In genomic region chr7:45634946-45635681, GRCm38 (mm10) we compare ENCODE assay signal across 10 mouse cellular contexts. TPM values are rescaled to one million over a fixed set of nuclear protein-coding genes. Genes with fewer than 3 reads are reported as not detected.
DNase-seq lines count a peak whose midpoint lies in the region; ATAC-seq and TF ChIP-seq lines count a peak whose summit lies in the region.
"Had no signal": no experiment of that assay in that cellular context is flagged by ENCODE, and none has a peak within 500 bp of the region (broad histone marks: within the 10 kb centered on the region; RNA-seq: fewer than 3 reads in every experiment).

No protein-coding gene starts in this region.

- TF ChIP-seq CTCF in bone marrow, adult 2 months (IDR thresholded peaks at IDR 0.05; ENCODE audit: control insufficient read depth, insufficient read depth, low read length), result no peak

- peak overlapping the region; percentile 83 for H3K27ac ChIP-seq in bone marrow, adult 2 months (ENCODE audit: control insufficient read depth, insufficient read depth, low read depth, low read length, poor library complexity)
- H3K27ac ChIP-seq in midbrain, embryonic 15.5 days, result no peak overlapping the region
- H3K27ac ChIP-seq in midbrain, embryonic 16.5 days (ENCODE audit: low read length), result no peak overlapping the region

- peaks cover 31% of the 10 kb centered on the region for H3K27me3 ChIP-seq in megakaryocyte, embryonic 14.5 days (replicated peaks)
- peaks cover 11% of the 10 kb centered on the region; the same call in 1 of the 2 replicates for H3K27me3 ChIP-seq in midbrain, embryonic 15.5 days (replicated peaks)
- H3K27me3 ChIP-seq in midbrain, embryonic 16.5 days (ENCODE audit: control insufficient read depth, insufficient read depth, low read depth, low read length), result peaks cover 2% of the 10 kb centered on the region
- H3K27me3 ChIP-seq: Patski had no signal

- peaks cover 2% of the 10 kb centered on the region; the same call in 1 of the 2 replicates for H3K4me1 ChIP-seq in bone marrow, adult 2 months (ENCODE audit: control insufficient read depth, insufficient read depth, low read length)
- peaks cover 18% of the 10 kb centered on the region for H3K4me1 ChIP-seq in megakaryocyte, embryonic 14.5 days
- peaks cover 18% of the 10 kb centered on the region for H3K4me1 ChIP-seq in midbrain, embryonic 15.5 days
- peaks cover 8% of the 10 kb centered on the region for H3K4me1 ChIP-seq in midbrain, embryonic 16.5 days (ENCODE audit: control insufficient read depth, insufficient read depth, low read length)

- H3K36me3 ChIP-seq in megakaryocyte, embryonic 14.5 days (replicated peaks; ENCODE audit: low read length), result no peaks in the 10 kb centered on the region
- H3K36me3 ChIP-seq in midbrain, embryonic 15.5 days (replicated peaks), result peaks cover 8% of the 10 kb centered on the region; the same call in 1 of the 2 replicates
- peaks cover 13% of the 10 kb centered on the region for H3K36me3 ChIP-seq in midbrain, embryonic 16.5 days (ENCODE audit: control insufficient read depth, insufficient read depth, low read length)

- no peak overlapping the region for H3K9ac ChIP-seq in midbrain, embryonic 15.5 days
- no peak overlapping the region for H3K9ac ChIP-seq in midbrain, embryonic 16.5 days (ENCODE audit: low read depth, low read length)

- peaks cover 33% of the 10 kb centered on the region for H3K9me3 ChIP-seq in megakaryocyte, embryonic 14.5 days
- no peaks in the 10 kb centered on the region for H3K9me3 ChIP-seq in midbrain, embryonic 15.5 days
- H3K9me3 ChIP-seq in midbrain, embryonic 16.5 days (replicated peaks; ENCODE audit: control insufficient read depth, low read length, poor library complexity, severe bottlenecking), result no peaks in the 10 kb centered on the region

- H3K4me3 ChIP-seq in bone marrow, adult 2 months (replicated peaks; ENCODE audit: control insufficient read depth, low read depth, low read length), result no peak overlapping the region
- H3K4me3 ChIP-seq in megakaryocyte, embryonic 14.5 days (replicated peaks), result peak overlapping the region; percentile 21
- H3K4me3 ChIP-seq in midbrain, embryonic 15.5 days, result no peak overlapping the region
- no peak overlapping the region for H3K4me3 ChIP-seq in midbrain, embryonic 16.5 days (ENCODE audit: low read depth, low read length)

- TF ChIP-seq POLR2A in bone marrow, adult 2 months (IDR thresholded peaks at IDR 0.05; ENCODE audit: borderline replicate concordance, control insufficient read depth, low read depth, low read length), result no peak

- DNase-seq in kidney, adult 9 months, result peak; percentile 63
- DNase-seq in kidney, postnatal 25 days, result no peak
- DNase-seq in ovary, postnatal 36 days (ENCODE audit: low spot score), result no peak
- DNase-seq: right cerebral cortex, postnatal 4 days had no signal

- ATAC-seq in inflammation-experienced regulatory T-cells, adult 6 months, result peak; percentile 43
- ATAC-seq in midbrain, embryonic 15.5 days (replicated peaks), result no peak
- ATAC-seq in midbrain, embryonic 16.5 days, result no peak
- ATAC-seq: Patski had no signal

- 44% methylated on average over 11 of the region's 11 CpGs for WGBS in bone marrow, adult 2 months
- 93% methylated on average over 11 of the region's 11 CpGs for WGBS in midbrain, embryonic 15.5 days
- WGBS in midbrain, embryonic 16.5 days, result 87% methylated on average over 11 of the region's 11 CpGs

- no peak overlapping the region for H3K4me2 ChIP-seq in midbrain, embryonic 15.5 days
- no peak overlapping the region for H3K4me2 ChIP-seq in midbrain, embryonic 16.5 days (ENCODE audit: low read length)

RNA-seq across cellular contexts. Expression of gene Mamstr, which starts 4.7 kb away (rescaled TPM):
- 1.00 TPM in 1 of 2 replicates, not detected in the other for polyA plus RNA-seq in bone marrow, adult 2 months (2011; ENCODE audit: insufficient read depth, insufficient read length, low replicate concordance, missing spikeins)
- polyA plus RNA-seq in inflammation-experienced regulatory T-cells, adult 6 months (2017; shearing (Covaris generic)), result not detected
- polyA plus RNA-seq in megakaryocyte, embryonic 14.5 days (2012; ENCODE audit: insufficient read depth, low replicate concordance), result not detected in 2 replicates
- 3.6 and 3.8 TPM in 2 replicates for polyA plus RNA-seq in midbrain, embryonic 15.5 days (2015; fragmentation: Nextera tagmentation; extraction: Ambion mirVana)
- polyA plus RNA-seq in midbrain, embryonic 16.5 days (2015; fragmentation: Nextera tagmentation; extraction: Ambion mirVana), result 3.4 and 4.6 TPM in 2 replicates

RNA-seq across cellular contexts. Expression of gene Rasip1, which starts 7.8 kb away (rescaled TPM):
- polyA plus RNA-seq in bone marrow, adult 2 months (2011; ENCODE audit: insufficient read depth, insufficient read length, low replicate concordance, missing spikeins), result 5.9 and 6.0 TPM in 2 replicates
- polyA plus RNA-seq in inflammation-experienced regulatory T-cells, adult 6 months (2017; shearing (Covaris generic)), result under 1 TPM in 1 of 3 experiments, not detected in 2; 0.17 TPM
- polyA plus RNA-seq in megakaryocyte, embryonic 14.5 days (2012; ENCODE audit: insufficient read depth, low replicate concordance), result 0.36 TPM in 1 of 2 replicates, not detected in the other
- 21.8 and 23.1 TPM in 2 replicates for polyA plus RNA-seq in midbrain, embryonic 15.5 days (2015; fragmentation: Nextera tagmentation; extraction: Ambion mirVana)
- 17.2 and 18.5 TPM in 2 replicates for polyA plus RNA-seq in midbrain, embryonic 16.5 days (2015; fragmentation: Nextera tagmentation; extraction: Ambion mirVana)

RNA-seq across cellular contexts. Expression of gene Izumo1, which starts 13.5 kb away (rescaled TPM):
- polyA plus RNA-seq in bone marrow, adult 2 months (2011; ENCODE audit: insufficient read depth, insufficient read length, low replicate concordance, missing spikeins), result 1.1 TPM in 1 of 2 replicates, not detected in the other
- polyA plus RNA-seq in inflammation-experienced regulatory T-cells, adult 6 months (2017; shearing (Covaris generic)), result not detected
- not detected in 2 replicates for polyA plus RNA-seq in megakaryocyte, embryonic 14.5 days (2012; ENCODE audit: insufficient read depth, low replicate concordance)
- polyA plus RNA-seq in midbrain, embryonic 15.5 days (2015; fragmentation: Nextera tagmentation; extraction: Ambion mirVana), result not detected in 2 replicates
- not detected in 2 replicates for polyA plus RNA-seq in midbrain, embryonic 16.5 days (2015; fragmentation: Nextera tagmentation; extraction: Ambion mirVana)

RNA-seq across cellular contexts. Expression of gene Fut1, which starts 18.0 kb away (rescaled TPM):
- not detected in 2 replicates for polyA plus RNA-seq in bone marrow, adult 2 months (2011; ENCODE audit: insufficient read depth, insufficient read length, low replicate concordance, missing spikeins)
- not detected for polyA plus RNA-seq in inflammation-experienced regulatory T-cells, adult 6 months (2017; shearing (Covaris generic))
- polyA plus RNA-seq in megakaryocyte, embryonic 14.5 days (2012; ENCODE audit: insufficient read depth, low replicate concordance), result 1.1 TPM in 1 of 2 replicates, not detected in the other
- not detected in 2 replicates for polyA plus RNA-seq in midbrain, embryonic 15.5 days (2015; fragmentation: Nextera tagmentation; extraction: Ambion mirVana)
- polyA plus RNA-seq in midbrain, embryonic 16.5 days (2015; fragmentation: Nextera tagmentation; extraction: Ambion mirVana), result not detected in 2 replicates

RNA-seq across cellular contexts. Expression of gene Fgf21, which starts 19.8 kb away (rescaled TPM):
- polyA plus RNA-seq in bone marrow, adult 2 months (2011; ENCODE audit: insufficient read depth, insufficient read length, low replicate concordance, missing spikeins), result not detected in 2 replicates
- not detected for polyA plus RNA-seq in inflammation-experienced regulatory T-cells, adult 6 months (2017; shearing (Covaris generic))
- not detected in 2 replicates for polyA plus RNA-seq in megakaryocyte, embryonic 14.5 days (2012; ENCODE audit: insufficient read depth, low replicate concordance)
- polyA plus RNA-seq in midbrain, embryonic 15.5 days (2015; fragmentation: Nextera tagmentation; extraction: Ambion mirVana), result not detected in 2 replicates
- not detected in 2 replicates for polyA plus RNA-seq in midbrain, embryonic 16.5 days (2015; fragmentation: Nextera tagmentation; extraction: Ambion mirVana)
